Mouse (Mus musculus) lung, postnatal 4 days (tissue): Measurements from ENCODE around the gene Sohlh1.
A peak's percentile ranks its signal among the peaks of the same experiment; 100 is the strongest.
"Not testable (repeated sequence)": the region's sequence is repeated elsewhere in the genome, so short reads cannot be mapped to it uniquely, and the experiment has no call there.

ENCODE experiments used
- DNase-seq, 2 experiments: peaks; one replicate each; pipeline ENCODE4 v3.0.0; 2021

Sohlh1 gene

DNA sequence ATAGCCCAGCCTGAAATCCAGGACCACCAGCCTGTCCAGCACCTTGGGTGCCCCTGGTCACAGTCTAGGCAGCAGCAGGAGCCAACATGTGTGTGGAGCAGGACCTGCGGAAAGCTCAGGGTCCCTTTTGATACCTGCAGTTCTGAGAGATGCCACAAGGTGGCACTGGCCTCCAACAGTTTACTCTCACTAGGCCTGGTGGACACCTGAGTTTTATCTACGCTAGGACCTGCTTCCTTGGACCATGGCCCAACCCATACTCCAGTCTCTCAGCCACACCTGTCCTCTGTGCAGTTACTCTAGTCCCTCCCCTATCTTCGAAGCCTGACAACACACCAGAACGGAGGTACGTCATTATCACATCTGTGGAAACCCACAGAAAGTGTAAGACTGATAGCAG lies 10.8 kb downstream of the Sohlh1 start:
- DNase-seq: peak; percentile 56 to 76

DNA sequence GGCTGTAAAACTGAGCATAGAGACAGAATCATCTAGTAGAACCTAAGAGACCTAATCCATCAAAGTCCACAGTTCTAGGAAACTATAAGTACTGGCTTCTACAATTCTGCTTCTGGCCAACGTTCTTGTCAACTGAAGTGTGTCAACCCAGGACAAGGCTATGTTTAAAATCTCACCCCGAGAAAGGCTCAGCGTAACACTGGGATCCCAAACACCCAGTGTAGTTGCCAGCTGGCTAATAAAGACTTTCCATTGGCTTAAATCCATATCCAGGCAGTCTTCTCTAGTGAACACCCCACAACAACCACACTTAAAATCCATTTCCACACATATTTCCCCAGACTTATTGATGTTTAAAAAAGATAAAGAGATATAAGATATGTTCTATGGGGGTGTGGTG lies 16.3 kb downstream of the Sohlh1 start:
- DNase-seq: peak in 1 of 2 experiments; percentile 33

DNA sequence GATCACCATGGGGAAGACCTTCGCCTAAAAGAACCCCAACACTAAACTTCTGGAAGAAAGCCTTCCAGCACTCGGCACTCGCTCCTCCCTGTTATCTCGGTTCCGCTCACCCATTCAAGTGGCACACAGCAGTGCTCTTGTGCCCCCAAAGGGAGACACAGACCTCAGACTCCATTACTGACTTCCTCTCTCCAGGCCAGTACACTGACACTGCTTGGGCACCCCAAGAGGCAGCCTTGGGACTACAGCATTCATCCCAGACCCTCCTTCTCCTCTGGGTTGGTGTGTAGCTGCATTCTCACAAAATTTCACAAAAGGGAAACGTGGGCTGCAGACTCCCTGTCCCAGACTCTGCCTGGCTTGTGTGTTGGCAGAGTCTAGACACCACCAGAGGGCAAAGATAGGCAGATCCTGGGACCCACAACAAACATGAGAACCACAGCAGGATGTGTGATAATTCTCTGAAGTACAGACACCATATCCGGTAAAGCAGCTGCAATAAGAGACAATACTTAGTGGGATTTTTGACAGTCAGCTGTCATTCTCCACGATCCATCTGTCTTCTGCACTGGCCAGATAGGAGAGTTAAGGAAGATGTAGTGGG lies 18.6 kb downstream of the Sohlh1 start:
- peak in 1 of 2 experiments; percentile 16 for DNase-seq

DNA sequence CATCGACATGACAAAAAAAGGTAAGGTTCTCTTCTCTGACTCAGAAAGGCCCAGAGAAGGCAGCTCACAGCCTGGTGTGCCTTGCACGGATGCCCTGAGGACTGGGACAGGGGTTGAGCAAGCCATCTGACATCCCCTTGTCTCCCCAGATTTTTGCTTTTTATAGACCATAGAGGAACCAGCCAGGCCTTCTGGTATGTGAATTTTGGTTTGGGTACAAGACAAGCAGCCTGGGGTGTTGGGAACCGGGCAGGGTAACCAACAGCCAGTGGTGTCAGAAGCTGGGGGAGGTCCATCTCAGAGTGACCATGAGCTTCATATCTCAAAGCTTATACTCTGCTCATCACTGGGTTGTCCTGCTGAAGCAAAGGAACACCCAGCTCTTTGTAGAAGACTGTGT lies 22.3 kb downstream of the Sohlh1 start:
- DNase-seq: no peak

GRCm38 (mm10) chr2:25822806-25823205 lies 24.2 kb downstream of the Sohlh1 start, which contains the start of gene Lcn9:
Lcn9 (plus strand) TSS chr2:25823153.
- DNase-seq: no peak

GRCm38 (mm10) chr2:25815748-25816147 lies 31.3 kb downstream of the Sohlh1 start, which contains the start of gene Glt6d1:
Glt6d1 (minus strand) TSS chr2:25815848.
- DNase-seq: not testable (repeated sequence)

DNA sequence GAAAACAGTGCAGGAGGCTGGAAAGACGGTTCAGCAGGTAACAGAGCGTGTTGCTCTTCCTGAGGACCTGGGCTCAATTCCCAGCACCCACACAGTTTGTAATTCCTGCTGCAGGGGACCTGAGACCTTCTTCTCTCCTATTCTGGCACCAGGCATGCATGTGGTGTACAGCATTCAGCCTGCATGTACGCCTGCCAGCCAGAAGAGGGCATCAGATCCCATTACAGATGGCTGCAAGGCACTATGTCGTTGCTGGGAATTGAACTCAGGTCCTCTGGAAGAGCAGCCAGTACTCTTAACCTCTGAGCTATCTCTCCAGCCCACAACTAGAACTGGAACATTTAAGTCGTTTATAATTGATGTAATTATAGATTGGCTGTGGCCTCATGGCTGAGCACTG lies 33.7 kb downstream of the Sohlh1 start:
- DNase-seq: no peak

GRCm38 (mm10) chr2:25811711-25812110 lies 35.3 kb downstream of the Sohlh1 start:
- no peak for DNase-seq

GRCm38 (mm10) chr2:25798065-25798464 lies 49.0 kb downstream of the Sohlh1 start:
- no peak for DNase-seq

- DNase-seq: no peak
Observed at GRCm38 (mm10) chr2:25797635-25798034, 49.4 kb downstream of the Sohlh1 start.
